Mouse (Mus musculus) MEL (cell line): ENCODE measurements around the gene Pdia6. TPM values are rescaled to one million over a fixed set of nuclear protein-coding genes. Genes with fewer than 3 reads are reported as not detected.

ENCODE experiments used
- DNase-seq: peaks from one replicate; pipeline ENCODE4 v3.0.0; 2011; ENCODE audit warnings: low read depth, low spot score
- H3K27ac ChIP-seq: 2 replicates; pipeline ENCODE4 v1.5.1; 2012; ENCODE audit warnings: low read depth, mild to moderate bottlenecking, control low read depth, low read length, moderate library complexity; ENCODE audit not compliant: control insufficient read depth
- H3K27me3 ChIP-seq, 2 experiments: fragments of 150-350 bp in 1 of 2; sonication (generic) in 1 of 2; 2 replicates each; pipeline ENCODE4 v1.6.1; 2012; ENCODE audit warnings: low read length in 2 of 2, mild to moderate bottlenecking in 2 of 2, improper control_type of control experiment in 1 of 2, moderate library complexity in 1 of 2; ENCODE audit not compliant: insufficient read depth in 2 of 2, control insufficient read depth in 1 of 2
- H3K36me3 ChIP-seq, 2 experiments: 2 replicates each; pipeline ENCODE4 v1.6.1; 2012 to 2014; ENCODE audit warnings: low read length in 2 of 2, improper control_type of control experiment in 1 of 2, inconsistent platforms in 1 of 2, mild to moderate bottlenecking in 1 of 2; ENCODE audit not compliant: insufficient read depth in 2 of 2, control insufficient read depth in 1 of 2
- H3K4me1 ChIP-seq, 2 experiments: fragments of 150-350 bp in 1 of 2; sonication (generic) in 1 of 2; 2 replicates each; pipeline ENCODE4 v1.6.1; 2012; ENCODE audit warnings: low read length in 2 of 2, improper control_type of control experiment in 1 of 2, mild to moderate bottlenecking in 1 of 2; ENCODE audit not compliant: insufficient read depth in 2 of 2, control insufficient read depth in 1 of 2
- H3K4me3 ChIP-seq, 2 experiments: fragments of 150-350 bp in 1 of 2; sonication (generic) in 1 of 2; 2 replicates each; pipeline ENCODE4 v1.5.1; 2012; ENCODE audit warnings: low read depth in 2 of 2, low read length in 2 of 2, mild to moderate bottlenecking in 2 of 2, moderate library complexity in 2 of 2, control low read depth in 1 of 2, improper control_type of control experiment in 1 of 2; ENCODE audit not compliant: control insufficient read depth in 1 of 2, insufficient read depth in 1 of 2
- H3K79me2 ChIP-seq: 2 replicates; pipeline ENCODE4 v1.6.1; 2012; ENCODE audit warnings: mild to moderate bottlenecking, low read length, moderate library complexity; ENCODE audit not compliant: control insufficient read depth, poor library complexity, insufficient read depth
- H3K9ac ChIP-seq: 2 replicates; pipeline ENCODE4 v1.6.1; 2012; ENCODE audit warnings: low read depth, mild to moderate bottlenecking, control low read depth, low read length, moderate library complexity; ENCODE audit not compliant: control insufficient read depth, poor library complexity, severe bottlenecking
- H3K9me3 ChIP-seq: fragments of 150-350 bp; sonication (generic); replicated peaks from 2 replicates; pipeline ENCODE4 v1.6.1; 2012; ENCODE audit warnings: mild to moderate bottlenecking, low read length, improper control_type of control experiment, moderate library complexity; ENCODE audit not compliant: insufficient read depth
- BHLHE40 ChIP-seq: IDR thresholded peaks from 2 replicates; pipeline ENCODE4 v1.6.1; 2012; ENCODE audit warnings: low read depth, mild to moderate bottlenecking, inconsistent platforms, low read length, improper control_type of control experiment, borderline replicate concordance
- CTCF ChIP-seq, 3 experiments: IDR thresholded peaks in 2 of 3; conservative IDR thresholded peaks in 1 of 3; 2 replicates each; pipeline ENCODE4 v1.5.1; 2011 to 2012; ENCODE audit warnings: low read length in 3 of 3, low read depth in 2 of 3, mild to moderate bottlenecking in 2 of 3, improper control_type of control experiment in 1 of 3, inconsistent platforms in 1 of 3, mixed read lengths in 1 of 3, moderate library complexity in 1 of 3; ENCODE audit not compliant: control insufficient read depth in 1 of 3, insufficient read depth in 1 of 3, poor library complexity in 1 of 3, severe bottlenecking in 1 of 3
- E2F4 ChIP-seq: IDR thresholded peaks from 2 replicates; pipeline ENCODE4 v1.6.1; 2011; ENCODE audit warnings: low read depth, low read length, improper control_type of control experiment, borderline replicate concordance
- GABPA ChIP-seq: IDR thresholded peaks from 2 replicates; pipeline ENCODE4 v1.6.1; 2012; ENCODE audit warnings: low read depth, mild to moderate bottlenecking, inconsistent platforms, low read length, improper control_type of control experiment, moderate library complexity
- HCFC1 ChIP-seq: IDR thresholded peaks from 2 replicates; pipeline ENCODE4 v1.6.1; 2012; ENCODE audit warnings: low read depth, mild to moderate bottlenecking, inconsistent platforms, low read length, improper control_type of control experiment, moderate library complexity
- MAZ ChIP-seq: IDR thresholded peaks from 2 replicates; pipeline ENCODE4 v1.6.1; 2012; ENCODE audit warnings: low read depth, mild to moderate bottlenecking, inconsistent platforms, low read length, improper control_type of control experiment
- MYB ChIP-seq: IDR thresholded peaks from 2 replicates; pipeline ENCODE4 v1.6.1; 2011; ENCODE audit warnings: mild to moderate bottlenecking, low read depth, low read length, improper control_type of control experiment
- MYC ChIP-seq: IDR thresholded peaks from 2 replicates; pipeline ENCODE4 v1.6.1; 2011; ENCODE audit warnings: low read depth, mild to moderate bottlenecking, low read length, improper control_type of control experiment, moderate library complexity
- NELFE ChIP-seq: IDR thresholded peaks from 2 replicates; pipeline ENCODE4 v1.6.1; 2011; ENCODE audit warnings: low read depth, low read length, improper control_type of control experiment
- POLR2AphosphoS2 ChIP-seq: IDR thresholded peaks from 2 replicates; pipeline ENCODE4 v1.6.1; 2011; ENCODE audit warnings: low read length, improper control_type of control experiment
- POLR2AphosphoS5 ChIP-seq: IDR thresholded peaks from 2 replicates; pipeline ENCODE4 v1.6.1; 2012; ENCODE audit warnings: low read depth, borderline replicate concordance, mild to moderate bottlenecking, inconsistent platforms, low read length, moderate library complexity, mixed read lengths
- RAD21 ChIP-seq: IDR thresholded peaks from 2 replicates; pipeline ENCODE4 v1.6.1; 2011; ENCODE audit warnings: mild to moderate bottlenecking, low read depth, low read length, improper control_type of control experiment
- RCOR1 ChIP-seq: IDR thresholded peaks from 2 replicates; pipeline ENCODE4 v1.6.1; 2012; ENCODE audit warnings: low read depth, mild to moderate bottlenecking, inconsistent platforms, low read length, improper control_type of control experiment
- SIN3A ChIP-seq: IDR thresholded peaks from 2 replicates; pipeline ENCODE4 v1.6.1; 2012; ENCODE audit warnings: low read length, improper control_type of control experiment, inconsistent platforms
- SMC3 ChIP-seq: IDR thresholded peaks from 2 replicates; pipeline ENCODE4 v1.6.1; 2011; ENCODE audit warnings: low read depth, low read length, improper control_type of control experiment
- TAL1 ChIP-seq: IDR thresholded peaks from 2 replicates; pipeline ENCODE4 v1.6.1; 2012; ENCODE audit warnings: mild to moderate bottlenecking, inconsistent platforms, low read length, moderate library complexity, mixed read lengths
- TCF12 ChIP-seq: IDR thresholded peaks from 2 replicates; pipeline ENCODE4 v1.6.1; 2014; ENCODE audit warnings: low read depth, mild to moderate bottlenecking, inconsistent platforms, low read length, improper control_type of control experiment, moderate library complexity
- UBTF ChIP-seq: IDR thresholded peaks from 2 replicates; pipeline ENCODE4 v1.6.1; 2012; ENCODE audit warnings: low read depth, mild to moderate bottlenecking, inconsistent platforms, low read length, improper control_type of control experiment, moderate library complexity, borderline replicate concordance; ENCODE audit not compliant: insufficient read depth
- polyA plus RNA-seq, 2 experiments: library from polyadenylated mRNA; stranded (reverse) in 1 of 2; unstranded in 1 of 2; fragments of >175 nt in 1 of 2; fragments of >200 nt in 1 of 2; gene quantifications; 2 replicates each; pipeline versions ENCODE4 v1.2.1 to v1.2.4; 2012; ENCODE audit warnings: low replicate concordance in 2 of 2, low read depth in 1 of 2; ENCODE audit not compliant: insufficient read length in 2 of 2, insufficient read depth in 1 of 2, missing spikeins in 1 of 2
- total RNA-seq: library from RNA; depleted of rRNA; stranded (reverse); fragments of 300-350 nt; gene quantifications from 2 replicates; pipeline ENCODE4 v1.2.3, GENCODE M21; 2012

Pdia6 gene
- total and polyA plus RNA-seq, 3 experiments, result 321 to 373 TPM; not detected in 1

DNA sequence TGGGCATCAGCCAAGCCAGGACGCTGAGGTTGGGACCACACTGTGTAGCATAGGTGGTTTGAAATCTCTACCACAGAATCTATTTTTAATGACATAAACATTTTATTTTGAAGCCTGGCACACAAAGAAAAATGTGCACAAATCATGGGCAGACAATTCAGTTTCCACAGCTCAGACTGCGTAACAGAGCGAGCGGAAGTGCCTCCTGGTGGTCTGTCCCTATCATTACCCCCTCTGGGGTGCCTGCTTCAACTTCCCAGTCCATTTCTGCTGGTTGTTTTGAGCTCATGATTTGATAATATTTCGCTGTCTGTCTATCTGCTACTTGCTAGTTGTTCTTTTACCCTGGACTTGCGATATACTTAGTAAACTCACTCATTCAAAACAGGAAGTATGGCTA is 10.7 kb upstream of the Pdia6 start (continued):
- TF ChIP-seq UBTF, result no peak

DNA sequence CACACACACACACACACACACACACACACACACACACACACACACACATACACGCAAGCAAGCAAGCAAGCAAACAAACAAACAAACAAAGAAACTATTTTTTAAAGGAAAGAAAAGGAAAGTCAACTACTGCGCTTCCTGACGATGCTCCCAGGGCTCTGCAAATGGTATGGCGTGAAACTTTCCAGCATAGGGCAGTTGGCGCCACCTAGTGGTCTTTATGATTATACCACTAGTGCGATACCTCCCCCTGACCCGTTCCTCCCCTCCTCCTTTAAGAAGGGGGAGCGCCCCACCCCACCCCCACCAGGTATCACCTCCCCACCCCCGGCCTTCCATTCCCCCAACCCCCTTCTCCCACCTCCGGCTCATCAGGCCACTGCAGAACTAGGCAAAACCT is 9.4 kb upstream of the Pdia6 start:
- no peaks in the 10 kb centered on the region for H3K9me3 ChIP-seq
- no peaks in the 10 kb centered on the region for H3K79me2 ChIP-seq
- peak overlapping the region; percentile 26 to 60; a peak in 3 of 4 replicates for H3K4me3 ChIP-seq
- DNase-seq, result peak; percentile 81
- peak; percentile 36 to 63 (median 58); a peak in 5 of 6 replicates for TF ChIP-seq CTCF (IDR thresholded peaks at IDR 0.05 in 2 of 3, conservative IDR thresholded peaks at IDR 0.05 in 1 of 3; ENCODE audit: control insufficient read depth in 1 of 3, insufficient read depth in 1 of 3, low read depth in 2 of 3, low read length in 3 of 3, poor library complexity in 1 of 3, severe bottlenecking in 1 of 3)
- TF ChIP-seq RAD21, result peak; percentile 47
- TF ChIP-seq NELFE, result 0 out of 2 replicates have a peak, but pooled peaks have one; percentile 9
- TF ChIP-seq GABPA, result no peak
- TF ChIP-seq TCF12, result no peak
- TF ChIP-seq MYB, result no peak
- 0 out of 2 replicates have a peak, but pooled peaks have one; percentile 18 for TF ChIP-seq HCFC1
- TF ChIP-seq POLR2AphosphoS2, result no peak
- no peak for TF ChIP-seq SIN3A
- no peak for TF ChIP-seq TAL1
- TF ChIP-seq RCOR1, result no peak
- H3K4me1 ChIP-seq, result peaks cover 0 to 17% of the 10 kb centered on the region in 2 experiments; a peak in 2 of 4 replicates
- H3K9ac ChIP-seq, result peak overlapping the region; percentile 29; the same call in 1 of the 2 replicates
- H3K27ac ChIP-seq, result no peak overlapping the region
- H3K36me3 ChIP-seq, result peaks cover 0 to 5% of the 10 kb centered on the region in 2 experiments; a peak in 2 of 4 replicates
- H3K27me3 ChIP-seq, result no peaks in the 10 kb centered on the region

DNA sequence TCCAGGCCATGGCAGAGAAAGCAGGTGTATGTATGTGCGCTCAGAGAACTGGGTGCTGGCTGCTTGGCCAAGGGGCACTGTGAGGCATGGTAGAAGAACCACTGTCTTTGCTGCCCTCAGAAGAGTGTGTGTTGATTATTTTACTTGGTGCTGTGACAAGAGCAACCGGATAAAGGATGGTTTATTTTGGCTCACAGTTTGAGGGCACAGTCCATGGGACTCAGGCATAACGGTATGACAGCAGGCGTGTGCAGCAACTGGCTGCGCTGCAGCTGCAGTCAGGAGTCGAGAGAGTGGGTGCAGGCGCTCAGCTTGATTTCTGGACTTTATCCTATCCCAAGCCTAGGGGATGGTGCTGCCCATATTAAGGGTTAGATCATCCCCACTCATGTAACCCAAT is 7.9 kb upstream of the Pdia6 start:
- Histone ChIP-seq H3K9ac (no peak overlapping the region), H3K36me3 (peaks cover 0 to 5% of the 10 kb centered on the region in 2 experiments; a peak in 2 of 4 replicates), H3K79me2 (no peaks in the 10 kb centered on the region), H3K27me3 (no peaks in the 10 kb centered on the region), H3K9me3 (no peaks in the 10 kb centered on the region), H3K4me1 (peaks cover 0 to 13% of the 10 kb centered on the region in 2 experiments; a peak in 2 of 4 replicates), H3K4me3 (no peak overlapping the region), H3K27ac (no peak overlapping the region)
- DNase-seq, result no peak
- TF ChIP-seq MYC (no peak), MAZ (no peak), POLR2AphosphoS5 (no peak), BHLHE40 (no peak), SMC3 (no peak), E2F4 (no peak)
- TF ChIP-seq, all 39 proteins: peak for 0
